Comparison of ENCODE assay signal across 7 mouse cellular contexts in genomic region chr12:81140594-81141328, GRCm38 (mm10).
DNase-seq lines count a peak whose midpoint lies in the region.

No protein-coding gene starts in this region.

- peak; percentile 86 for DNase-seq in adrenal gland, adult 2 months
- peak; percentile 76 for DNase-seq in adrenal gland, postnatal 25 days
- DNase-seq in hindbrain, embryonic 10.5 days (ENCODE audit: low spot score), result peak; percentile 35
- DNase-seq in left cerebral cortex, postnatal 25 days (ENCODE audit: low spot score in 2 of 2), result peak; percentile 29 to 47
- peak; percentile 17 to 22 for DNase-seq in right cerebral cortex, postnatal 36 days (ENCODE audit: low spot score in 2 of 2)
- DNase-seq in gastrocnemius, postnatal 25 days, result no peak
- DNase-seq in urinary bladder, postnatal 25 days (ENCODE audit: low spot score), result no peak

- no peaks in the 10 kb centered on the region for H3K9me3 ChIP-seq in hindbrain, embryonic 10.5 days

- H3K27me3 ChIP-seq in hindbrain, embryonic 10.5 days (ENCODE audit: insufficient read depth, poor library complexity, severe bottlenecking), result peaks cover 61% of the 10 kb centered on the region

- H3K4me3 ChIP-seq in hindbrain, embryonic 10.5 days, result no peak overlapping the region

- peak overlapping the region; percentile 74 for H3K27ac ChIP-seq in hindbrain, embryonic 10.5 days

- intact Hi-C loops in left cerebral cortex, postnatal 25 days (cut with DNase I), result no loop called here

- peaks cover 35% of the 10 kb centered on the region for H3K4me1 ChIP-seq in hindbrain, embryonic 10.5 days (replicated peaks)

- H3K36me3 ChIP-seq in hindbrain, embryonic 10.5 days, result peaks cover 29% of the 10 kb centered on the region

- WGBS in hindbrain, embryonic 10.5 days, result 43% methylated on average over 9 of the region's 9 CpGs

Comparison
In these comparisons a context has a peak if more than half of its experiments do, and no peak if none do; other contexts are left out.
1. DNase-seq: peak in adrenal gland, adult 2 months (single experiment), adrenal gland, postnatal 25 days (single experiment), hindbrain, embryonic 10.5 days (single experiment), left cerebral cortex, postnatal 25 days (2 of 2) and right cerebral cortex, postnatal 36 days (2 of 2); none in gastrocnemius, postnatal 25 days (single experiment) and urinary bladder, postnatal 25 days (single experiment).